Mouse (Mus musculus) limb, embryonic 14.5 days (tissue): Measurements from ENCODE around the gene Igf1r. TPM values are rescaled to one million over a fixed set of nuclear protein-coding genes. Genes with fewer than 3 reads are reported as not detected.

Experiments used
- ATAC-seq: fragments of 200-750 bp; cut with Nextera tagmentation; 2 replicates; pipeline ENCODE4 v1.8.0; 2017; ENCODE audit warnings: low read depth, moderate number of reproducible peaks, moderate TSS enrichment; ENCODE audit not compliant: low FRiP score
- DNase-seq: peaks from one replicate; pipeline ENCODE4 v3.0.0-alpha.2; 2015; ENCODE audit warnings: low spot score
- H3K27ac ChIP-seq: fragments of 300-500 bp; sonication (generic); replicated peaks from 2 replicates; pipeline ENCODE4 v1.5.1; 2014; ENCODE audit warnings: low read depth, mild to moderate bottlenecking, low read length, moderate library complexity, mixed read lengths
- H3K27me3 ChIP-seq: fragments of 300-500 bp; sonication (generic); 2 replicates; pipeline ENCODE4 v1.6.1; 2014; ENCODE audit warnings: low read length, mixed read lengths; ENCODE audit not compliant: control insufficient read depth, insufficient read depth
- H3K36me3 ChIP-seq: fragments of 300-500 bp; sonication (generic); 2 replicates; pipeline ENCODE4 v1.6.1; 2014; ENCODE audit warnings: mild to moderate bottlenecking, low read length, moderate library complexity, mixed read lengths; ENCODE audit not compliant: control insufficient read depth, insufficient read depth
- H3K4me1 ChIP-seq: fragments of 300-500 bp; sonication (generic); 2 replicates; pipeline ENCODE4 v1.6.1; 2014; ENCODE audit warnings: antibody characterized with exemption, low read length, mixed read lengths; ENCODE audit not compliant: control insufficient read depth, insufficient read depth
- H3K4me2 ChIP-seq: fragments of 300-500 bp; sonication (generic); replicated peaks from 2 replicates; pipeline ENCODE4 v1.6.1; 2014; ENCODE audit warnings: low read depth, mild to moderate bottlenecking, low read length, moderate library complexity; ENCODE audit not compliant: severe bottlenecking
- H3K4me3 ChIP-seq: fragments of 300-500 bp; sonication (generic); replicated peaks from 2 replicates; pipeline ENCODE4 v1.5.1; 2014; ENCODE audit warnings: low read length
- H3K9ac ChIP-seq: fragments of 300-500 bp; sonication (generic); 2 replicates; pipeline ENCODE4 v1.6.1; 2014; ENCODE audit warnings: mild to moderate bottlenecking, low read depth, low read length, moderate library complexity; ENCODE audit not compliant: severe bottlenecking
- H3K9me3 ChIP-seq: fragments of 300-500 bp; sonication (generic); 2 replicates; pipeline ENCODE4 v1.6.1; 2016; ENCODE audit warnings: low read length; ENCODE audit not compliant: control insufficient read depth
- POLR2A ChIP-seq: fragments of 200-500 bp; IDR thresholded peaks from 2 replicates; pipeline ENCODE4 v1.8.0; 2012; ENCODE audit warnings: inconsistent platforms, mild to moderate bottlenecking, moderate library complexity, borderline replicate concordance; ENCODE audit not compliant: insufficient read depth, insufficient read length; ENCODE audit errors: extremely low read depth
- WGBS: fragments of 180-500 bp; shearing (Covaris S2); extraction: QIAGEN DNeasy Blood & Tissue Kit; methylation state at CpG from one replicate; pipeline ENCODE4 v1.1.7; 2014; 5-methylcytosine and 5-hydroxymethylcytosine counted together
- polyA plus RNA-seq, 2 experiments: library from polyadenylated mRNA; depleted of rRNA in 1 of 2; stranded (reverse) in 1 of 2; unstranded in 1 of 2; fragments of >200 nt; fragmentation: Nextera tagmentation in 1 of 2; extraction: Ambion mirVana in 1 of 2; gene quantifications; 2 replicates each; pipeline versions ENCODE4 v1.2.1 to v1.2.3; 2012 to 2014

Gene Igf1r
- polyA plus RNA-seq, 2 experiments: 22.5 to 34.6 TPM

GRCm38 (mm10) chr7:68098098-68098497, 145.5 kb downstream of the Igf1r start:
- no peaks in the 10 kb centered on the region for H3K9me3 ChIP-seq
- no peak for TF ChIP-seq POLR2A
- no peak overlapping the region for H3K27ac ChIP-seq
- H3K4me2 ChIP-seq: no peak overlapping the region
- WGBS: 91% methylated on average over 6 of the region's 6 CpGs
- peaks cover 25% of the 10 kb centered on the region for H3K4me1 ChIP-seq
- no peak overlapping the region for H3K4me3 ChIP-seq
- no peak overlapping the region for H3K9ac ChIP-seq
- H3K27me3 ChIP-seq: no peaks in the 10 kb centered on the region
- DNase-seq (no peak), ATAC-seq (no peak)
- 0 out of 2 replicates have a peak, but pooled peaks cover 8% of the 10 kb centered on the region for H3K36me3 ChIP-seq

- no peak overlapping the region for H3K4me3 ChIP-seq
- 86% methylated on average over 10 of the region's 10 CpGs for WGBS
- no peaks in the 10 kb centered on the region for H3K27me3 ChIP-seq
- H3K9me3 ChIP-seq: no peaks in the 10 kb centered on the region
- no peak overlapping the region for H3K9ac ChIP-seq
- no peak for TF ChIP-seq POLR2A
- ATAC-seq (no peak), DNase-seq (no peak)
- H3K4me1 ChIP-seq: peaks cover 34% of the 10 kb centered on the region
- H3K27ac ChIP-seq: no peak overlapping the region
- no peaks in the 10 kb centered on the region for H3K36me3 ChIP-seq
- H3K4me2 ChIP-seq: no peak overlapping the region
Measured at GRCm38 (mm10) chr7:68100388-68100787, 147.8 kb downstream of the Igf1r start.

GRCm38 (mm10) chr7:68102456-68103177, 150.0 kb downstream of the Igf1r start:
- Histone ChIP-seq H3K4me2 (no peak overlapping the region), H3K4me3 (no peak overlapping the region), H3K9me3 (no peaks in the 10 kb centered on the region), H3K36me3 (no peaks in the 10 kb centered on the region), H3K27ac (0 out of 2 replicates have a peak overlapping the region, but pooled peaks have one; percentile 8), H3K27me3 (no peaks in the 10 kb centered on the region), H3K9ac (no peak overlapping the region), H3K4me1 (peaks cover 29% of the 10 kb centered on the region)
- peak; percentile 38; the same call in 1 of the 2 replicates for ATAC-seq
- DNase-seq: peak; percentile 44
- 37% methylated on average over 15 of the region's 15 CpGs for WGBS
- no peak for TF ChIP-seq POLR2A

GRCm38 (mm10) chr7:68103178-68103530, 150.5 kb downstream of the Igf1r start:
- Histone ChIP-seq H3K9ac (no peak overlapping the region), H3K36me3 (no peaks in the 10 kb centered on the region), H3K4me3 (no peak overlapping the region), H3K27me3 (no peaks in the 10 kb centered on the region), H3K9me3 (no peaks in the 10 kb centered on the region), H3K4me2 (no peak overlapping the region), H3K27ac (0 out of 2 replicates have a peak overlapping the region, but pooled peaks have one; percentile 8), H3K4me1 (peaks cover 29% of the 10 kb centered on the region)
- whole genome bisulfite sequencing: 9% methylated on average over 2 of the region's 2 CpGs
- 0 out of 2 replicates have a peak, but pooled peaks have one; percentile 5 for ATAC-seq
- no peak for DNase-seq
- no peak for TF ChIP-seq POLR2A

- Histone ChIP-seq H3K27ac (no peak overlapping the region), H3K4me2 (no peak overlapping the region), H3K9me3 (no peaks in the 10 kb centered on the region), H3K4me1 (peaks cover 16% of the 10 kb centered on the region), H3K9ac (no peak overlapping the region), H3K27me3 (no peaks in the 10 kb centered on the region), H3K4me3 (no peak overlapping the region), H3K36me3 (no peaks in the 10 kb centered on the region)
- DNase-seq (no peak), ATAC-seq (no peak)
- WGBS: 85% methylated on average over 4 of the region's 4 CpGs
- no peak for TF ChIP-seq POLR2A
Measured at GRCm38 (mm10) chr7:68111532-68111931, 158.9 kb downstream of the Igf1r start.
